Mouse (Mus musculus) adrenal gland, postnatal 4 days (tissue): ENCODE data around the gene Pcgf1. TPM values are rescaled to one million over a fixed set of nuclear protein-coding genes. Genes with fewer than 3 reads are reported as not detected.

Source experiments
- DNase-seq, 2 experiments: peaks; one replicate each; pipeline ENCODE4 v3.0.0; 2021 to 2022; ENCODE audit warnings: low spot score in 2 of 2, mixed read lengths in 2 of 2
- total RNA-seq, 2 experiments: library from RNA; stranded (reverse); gene quantifications; 2 replicates each; pipeline ENCODE4 v1.2.3; 2021

The Pcgf1 gene
- total RNA-seq, 2 experiments from 2014 or later, result 69.2 to 79.1 TPM

GRCm38 (mm10) chr6:83058725-83059124, 18.9 kb upstream of the Pcgf1 start:
- DNase-seq, result no peak

- no peak for DNase-seq
Observed at GRCm38 (mm10) chr6:83065995-83066394, 11.7 kb upstream of the Pcgf1 start.

- DNase-seq, result no peak
Observed at GRCm38 (mm10) chr6:83066441-83066840, 11.2 kb upstream of the Pcgf1 start.

- DNase-seq, result no peak
Observed at GRCm38 (mm10) chr6:83068221-83068620, 9.4 kb upstream of the Pcgf1 start.

GRCm38 (mm10) chr6:83068706-83069487, 8.8 kb upstream of the Pcgf1 start:
- no peak for DNase-seq

GRCm38 (mm10) chr6:83069488-83070246, 8.0 kb upstream of the Pcgf1 start:
- DNase-seq, result no peak

GRCm38 (mm10) chr6:83070247-83070310, 7.6 kb upstream of the Pcgf1 start, which contains the start of gene Tlx2:
Tlx2 (minus strand) TSS chr6:83070293.
- no peak for DNase-seq

- no peak for DNase-seq
Observed at GRCm38 (mm10) chr6:83070311-83071219, 7.1 kb upstream of the Pcgf1 start.

- no peak for DNase-seq
Observed at GRCm38 (mm10) chr6:83071220-83071619, 6.4 kb upstream of the Pcgf1 start.

GRCm38 (mm10) chr6:83074979-83075378, 2.7 kb upstream of the Pcgf1 start:
- no peak for DNase-seq

GRCm38 (mm10) chr6:83078324-83078858, 722 bp downstream of the Pcgf1 start:
- peak; percentile 95 to 97 for DNase-seq

GRCm38 (mm10) chr6:83080210-83080609, 2.5 kb downstream of the Pcgf1 start:
- no peak for DNase-seq

- DNase-seq, result no peak
Observed at GRCm38 (mm10) chr6:83083497-83083896, 5.8 kb downstream of the Pcgf1 start.

- no peak for DNase-seq
Observed at GRCm38 (mm10) chr6:83084477-83084876, 6.8 kb downstream of the Pcgf1 start.

- DNase-seq, result no peak
Observed at GRCm38 (mm10) chr6:83086121-83087035, 8.7 kb downstream of the Pcgf1 start, which contains the start of gene Lbx2. Lbx2 (plus strand) TSS chr6:83086367.

GRCm38 (mm10) chr6:83087205-83087925, 9.7 kb downstream of the Pcgf1 start:
- DNase-seq, result no peak

GRCm38 (mm10) chr6:83087926-83088260, 10.2 kb downstream of the Pcgf1 start:
- DNase-seq, result no peak

- DNase-seq, result no peak
Observed at GRCm38 (mm10) chr6:83092416-83093127, 14.9 kb downstream of the Pcgf1 start.

- DNase-seq, result no peak
Observed at GRCm38 (mm10) chr6:83095968-83096367, 18.3 kb downstream of the Pcgf1 start.
